Mouse (Mus musculus): Measurements from ENCODE around the gene Arl16. TPM values are rescaled to one million over a fixed set of nuclear protein-coding genes. Genes with fewer than 3 reads are reported as not detected.

Arl16 gene
- polyA plus RNA-seq, 1 experiment = 24.0 TPM

GRCm38 (mm10) chr11:120491317-120492023 is 24.1 kb upstream of the Arl16 start, which contains the start of gene Slc25a10:
Slc25a10 (plus strand) TSS chr11:120491840.
- DNase-seq (ENCODE audit: low spot score) = peak; percentile 84

GRCm38 (mm10) chr11:120490291-120491046 is 23.1 kb upstream of the Arl16 start:
- DNase-seq (ENCODE audit: low spot score) = no peak

- no peak for DNase-seq (ENCODE audit: low spot score)
These were observed 21.8 kb upstream of the Arl16 start for GRCm38 (mm10) chr11:120489054-120489761.

- no peak for DNase-seq (ENCODE audit: low spot score)
These were observed 21.1 kb upstream of the Arl16 start for GRCm38 (mm10) chr11:120488516-120488915.

- DNase-seq (ENCODE audit: low spot score) = no peak
These were observed 17.8 kb upstream of the Arl16 start for GRCm38 (mm10) chr11:120485251-120485650.

GRCm38 (mm10) chr11:120484265-120484981 is 17.0 kb upstream of the Arl16 start, which contains the start of gene Mrpl12:
Mrpl12 (plus strand) TSS chr11:120484613.
- peak; percentile 78 for DNase-seq (ENCODE audit: low spot score)

- DNase-seq (ENCODE audit: low spot score) = no peak
These were observed 16.1 kb upstream of the Arl16 start for GRCm38 (mm10) chr11:120483448-120483934.

GRCm38 (mm10) chr11:120472052-120472451 is 4.6 kb upstream of the Arl16 start:
- DNase-seq (ENCODE audit: low spot score) = no peak

GRCm38 (mm10) chr11:120467736-120468092 is 307 bp upstream of the Arl16 start:
- DNase-seq (ENCODE audit: low spot score) = no peak

GRCm38 (mm10) chr11:120465521-120465920 is 1.9 kb downstream of the Arl16 start:
- no peak for DNase-seq (ENCODE audit: low spot score)

GRCm38 (mm10) chr11:120464365-120464764 is 3.0 kb downstream of the Arl16 start:
- no peak for DNase-seq (ENCODE audit: low spot score)

GRCm38 (mm10) chr11:120463536-120463935 is 3.9 kb downstream of the Arl16 start:
- no peak for DNase-seq (ENCODE audit: low spot score)

GRCm38 (mm10) chr11:120458847-120459597 is 8.4 kb downstream of the Arl16 start:
- DNase-seq (ENCODE audit: low spot score) = no peak

- peak; percentile 70 for DNase-seq (ENCODE audit: low spot score)
These were observed 9.3 kb downstream of the Arl16 start, which contains the start of the genes Oxld1 and Ccdc137 for GRCm38 (mm10) chr11:120457772-120458751. Oxld1 (minus strand) TSS chr11:120458068. Ccdc137 (plus strand) TSS chr11:120458115.

GRCm38 (mm10) chr11:120457370-120457769 is 10.0 kb downstream of the Arl16 start:
- no peak for DNase-seq (ENCODE audit: low spot score)

- DNase-seq (ENCODE audit: low spot score) = no peak
These were observed 12.0 kb downstream of the Arl16 start for GRCm38 (mm10) chr11:120455413-120455812.

GRCm38 (mm10) chr11:120454965-120455364 is 12.4 kb downstream of the Arl16 start:
- DNase-seq (ENCODE audit: low spot score) = no peak

- DNase-seq (ENCODE audit: low spot score) = no peak
These were observed 14.1 kb downstream of the Arl16 start, which contains the start of gene Pde6g for GRCm38 (mm10) chr11:120453306-120453705. Pde6g (minus strand) TSS chr11:120453500.

GRCm38 (mm10) chr11:120452246-120452645 is 15.2 kb downstream of the Arl16 start:
- no peak for DNase-seq (ENCODE audit: low spot score)
